Mouse (Mus musculus) sigmoid colon, adult 10 weeks (tissue): ENCODE data around the gene Tfdp1. TPM values are rescaled to one million over a fixed set of nuclear protein-coding genes. Genes with fewer than 3 reads are reported as not detected.

ENCODE experiments used
- polyA plus RNA-seq: library from polyadenylated mRNA; stranded (reverse); fragments of 350-450 nt; fragmentation: Illumina TruSeq; extraction: RNeasy Lipid Tissue Mini Kit (QIAGEN cat#74804); gene quantifications from one replicate; pipeline ENCODE4 v1.2.3, GENCODE M21; 2014; ENCODE audit warnings: low read depth, low replicate concordance

Gene Tfdp1
- polyA plus RNA-seq = 42.5 TPM

GRCm38 (mm10) chr8:13338255-13338860, at the start of gene Tfdp1:
TSS of gene Tfdp1 (plus strand) at chr8:13338751.

GRCm38 (mm10) chr8:13396725-13397124, 58.2 kb downstream of the Tfdp1 start, which contains the start of gene Atp4b:
TSS of gene Atp4b (minus strand) at chr8:13396825.

GRCm38 (mm10) chr8:13404666-13405131, 66.1 kb downstream of the Tfdp1 start, which contains the start of gene Grk1:
TSS of gene Grk1 (plus strand) at chr8:13405081.

Other genes starting within 250 kb of the Tfdp1 start
- gene Pcid2, start 233.3 kb upstream of the Tfdp1 start, polyA plus RNA-seq = 7.7 TPM
- 84.7 TPM for gene Cul4a, start 233.1 kb upstream of the Tfdp1 start, polyA plus RNA-seq
- 438 TPM for gene Lamp1, start 179.6 kb upstream of the Tfdp1 start, polyA plus RNA-seq
- 69.4 TPM for gene Grtp1, start 138.1 kb upstream of the Tfdp1 start, polyA plus RNA-seq
- not detected for gene Adprhl1, start 84.6 kb upstream of the Tfdp1 start, polyA plus RNA-seq
- gene Dcun1d2, start 50.6 kb upstream of the Tfdp1 start, polyA plus RNA-seq = 13.1 TPM
- 65.2 TPM for gene Tmco3, start 50.6 kb upstream of the Tfdp1 start, polyA plus RNA-seq
- gene Atp4b, start 58.1 kb downstream of the Tfdp1 start, polyA plus RNA-seq = not detected
- gene Grk1, start 66.3 kb downstream of the Tfdp1 start, polyA plus RNA-seq = not detected
- gene Tmem255b, start 96.4 kb downstream of the Tfdp1 start, polyA plus RNA-seq = not detected
- 19.8 TPM for gene Gas6, start 155.7 kb downstream of the Tfdp1 start, polyA plus RNA-seq
- gene 1700029H14Rik, start 223.7 kb downstream of the Tfdp1 start, polyA plus RNA-seq = not detected